Mouse (Mus musculus) heart, embryonic 14.5 days (tissue): ENCODE measurements around the gene Dusp3. TPM values are rescaled to one million over a fixed set of nuclear protein-coding genes. Genes with fewer than 3 reads are reported as not detected.

Source experiments
- ATAC-seq: fragments of 200-750 bp; cut with Nextera tagmentation; 2 replicates; pipeline ENCODE4 v1.8.0; 2017; ENCODE audit warnings: low read depth, moderate TSS enrichment; ENCODE audit not compliant: insufficient number of reproducible peaks, insufficient read depth, low FRiP score
- H3K27ac ChIP-seq, 2 experiments: fragments of 200-500 bp in 1 of 2; fragments of 300-500 bp in 1 of 2; sonication (generic) in 1 of 2; replicated peaks in 1 of 2; 2 replicates each; pipeline ENCODE4 v1.5.1; 2012 to 2014; ENCODE audit warnings: low read depth in 2 of 2, low read length in 2 of 2, control low read depth in 1 of 2, mild to moderate bottlenecking in 1 of 2, mixed read lengths in 1 of 2; ENCODE audit not compliant: control insufficient read depth in 1 of 2, insufficient read depth in 1 of 2
- H3K27me3 ChIP-seq: fragments of 300-500 bp; sonication (generic); 2 replicates; pipeline ENCODE4 v1.6.1; 2014; ENCODE audit warnings: mild to moderate bottlenecking, low read length, control low read depth; ENCODE audit not compliant: control insufficient read depth, insufficient read depth
- H3K36me3 ChIP-seq: fragments of 300-500 bp; sonication (generic); 2 replicates; pipeline ENCODE4 v1.6.1; 2014; ENCODE audit warnings: mild to moderate bottlenecking, control low read depth, low read length, mixed read lengths; ENCODE audit not compliant: control insufficient read depth, insufficient read depth
- H3K4me1 ChIP-seq, 2 experiments: fragments of 200-500 bp in 1 of 2; fragments of 300-500 bp in 1 of 2; sonication (generic) in 1 of 2; 2 replicates each; pipeline ENCODE4 v1.6.1; 2012 to 2014; ENCODE audit warnings: low read length in 2 of 2, control low read depth in 1 of 2, mixed read lengths in 1 of 2; ENCODE audit not compliant: control insufficient read depth in 2 of 2, insufficient read depth in 2 of 2
- H3K4me2 ChIP-seq: fragments of 300-500 bp; sonication (generic); 2 replicates; pipeline ENCODE4 v1.6.1; 2014; ENCODE audit warnings: mild to moderate bottlenecking, low read length
- H3K4me3 ChIP-seq, 2 experiments: fragments of 200-500 bp in 1 of 2; fragments of 300-500 bp in 1 of 2; sonication (generic) in 1 of 2; 2 replicates each; pipeline ENCODE4 v1.5.1; 2012 to 2014; ENCODE audit warnings: low read length in 2 of 2, mild to moderate bottlenecking in 2 of 2, control low read depth in 1 of 2, low read depth in 1 of 2, moderate library complexity in 1 of 2; ENCODE audit not compliant: control insufficient read depth in 1 of 2, insufficient read depth in 1 of 2
- H3K9ac ChIP-seq: fragments of 300-500 bp; sonication (generic); 2 replicates; pipeline ENCODE4 v1.6.1; 2014; ENCODE audit warnings: mild to moderate bottlenecking, low read length
- H3K9me3 ChIP-seq: fragments of 300-500 bp; sonication (generic); 2 replicates; pipeline ENCODE4 v1.6.1; 2016; ENCODE audit warnings: low read length, control low read depth; ENCODE audit not compliant: control insufficient read depth
- WGBS: fragments of 180-500 bp; shearing (Covaris S2); extraction: QIAGEN DNeasy Blood & Tissue Kit; methylation state at CpG from one replicate; pipeline ENCODE4 v1.1.7; 2014; 5-methylcytosine and 5-hydroxymethylcytosine counted together
- polyA plus RNA-seq: library from polyadenylated mRNA; unstranded; fragments of >200 nt; fragmentation: Nextera tagmentation; extraction: Ambion mirVana; gene quantifications from 2 replicates; pipeline ENCODE4 v1.2.1, GENCODE M21; 2014

The Dusp3 gene
- polyA plus RNA-seq, 1 experiment from 2014 or later, result 58.9 TPM

DNA sequence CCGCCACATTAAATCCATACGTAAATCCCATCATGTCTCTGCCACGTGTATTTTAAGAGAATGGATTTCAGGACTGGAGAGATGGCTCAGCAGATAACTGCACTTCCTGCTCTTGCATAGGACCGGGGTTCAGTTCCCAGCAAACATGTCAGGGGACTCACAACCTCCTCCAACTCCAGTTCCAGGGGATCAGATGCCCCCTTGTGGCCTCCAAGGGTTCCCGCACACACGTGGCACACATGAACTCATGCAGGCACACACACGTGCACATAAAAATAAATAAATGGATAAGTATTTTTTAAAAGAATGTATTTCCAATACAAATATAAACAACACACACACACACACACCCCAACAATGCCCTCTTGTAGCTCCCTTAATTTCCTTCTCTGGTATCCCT lies 9.9 kb downstream of the Dusp3 start:
- no peak overlapping the region for H3K9ac ChIP-seq
- H3K9me3 ChIP-seq, result peaks cover 3% of the 10 kb centered on the region; the same call in 1 of the 2 replicates
- H3K27me3 ChIP-seq, result no peaks in the 10 kb centered on the region
- H3K4me3 ChIP-seq, result no peak overlapping the region
- H3K4me2 ChIP-seq, result no peak overlapping the region
- H3K27ac ChIP-seq, result no peak overlapping the region
- H3K36me3 ChIP-seq, result peaks cover 98% of the 10 kb centered on the region
- ATAC-seq, result no peak
- peaks cover 5 to 6% of the 10 kb centered on the region in 2 experiments; a peak in 3 of 4 replicates for H3K4me1 ChIP-seq
- 91% methylated on average over 7 of the region's 7 CpGs for WGBS

DNA sequence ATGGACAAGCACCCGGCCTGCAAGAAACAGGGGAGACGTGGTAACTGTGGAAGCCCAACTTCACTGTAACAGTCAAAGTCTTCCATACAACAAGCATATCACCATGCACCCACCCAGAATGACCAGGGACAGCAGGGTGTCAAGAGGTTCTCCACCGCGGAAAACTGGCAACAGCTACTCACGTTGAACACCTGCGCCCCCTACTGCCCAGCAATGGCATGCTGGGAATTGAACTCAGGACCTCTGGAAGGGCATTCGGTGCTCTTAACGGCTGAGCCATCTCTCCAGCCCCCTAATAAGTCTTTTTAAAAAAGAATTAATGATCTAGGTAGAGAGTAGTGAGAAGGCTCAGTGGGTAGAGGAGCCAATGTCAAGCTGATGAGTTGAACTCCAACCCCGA lies 11.9 kb downstream of the Dusp3 start:
- H3K27me3 ChIP-seq, result no peaks in the 10 kb centered on the region
- no peak overlapping the region for H3K4me3 ChIP-seq
- H3K27ac ChIP-seq, result no peak overlapping the region
- H3K9me3 ChIP-seq, result peaks cover 3% of the 10 kb centered on the region; the same call in 1 of the 2 replicates
- peaks cover 79% of the 10 kb centered on the region for H3K36me3 ChIP-seq
- no peak overlapping the region for H3K9ac ChIP-seq
- no peak overlapping the region for H3K4me2 ChIP-seq
- 49% methylated on average over 9 of the region's 9 CpGs for WGBS
- ATAC-seq, result no peak
- H3K4me1 ChIP-seq, result 0 out of 4 replicates have a peak, but pooled peaks cover 0 to 2% of the 10 kb centered on the region in 2 experiments

DNA sequence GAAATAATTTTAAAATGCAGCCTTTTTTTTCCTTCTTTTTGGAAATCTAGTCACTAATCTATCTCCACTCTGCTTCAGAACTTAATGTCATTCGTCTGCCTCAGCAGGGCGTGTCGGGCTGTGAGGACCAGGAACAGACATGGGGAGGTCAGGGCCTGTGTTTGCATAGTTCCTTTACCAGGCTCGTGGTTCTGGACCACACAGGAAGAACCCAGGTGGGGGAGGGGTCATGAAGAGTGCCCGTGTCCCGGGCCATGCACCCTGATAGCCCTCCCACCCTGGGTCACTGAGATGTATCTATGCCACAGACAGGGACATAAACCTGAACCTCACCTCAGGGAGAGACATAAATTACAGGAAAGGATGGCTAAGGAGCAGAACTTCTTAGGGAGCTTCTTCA lies 12.6 kb downstream of the Dusp3 start:
- no peak overlapping the region for H3K4me2 ChIP-seq
- 57% methylated on average over 6 of the region's 6 CpGs for WGBS

DNA sequence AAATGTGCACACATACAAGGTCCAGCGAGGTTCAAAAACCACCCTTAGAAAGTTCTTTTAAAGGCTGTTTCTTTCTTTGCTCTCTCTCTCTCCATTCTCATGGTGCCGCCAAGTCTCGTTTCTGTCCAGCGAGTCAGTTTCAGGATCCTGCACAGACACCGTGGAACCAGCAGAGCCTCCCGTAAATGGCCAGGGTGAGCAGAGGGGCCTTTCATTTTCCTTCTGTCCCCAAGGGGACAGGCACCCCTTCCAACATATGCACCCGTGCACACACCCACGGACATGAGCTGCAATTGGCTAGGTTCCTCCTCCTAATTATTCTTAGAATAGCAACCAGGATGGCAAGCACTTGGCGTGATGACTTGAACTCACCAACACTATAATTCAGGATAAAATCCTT lies 13.3 kb downstream of the Dusp3 start:
- H3K27me3 ChIP-seq, result no peaks in the 10 kb centered on the region
- peaks cover 65% of the 10 kb centered on the region for H3K36me3 ChIP-seq
- no peak overlapping the region for H3K4me2 ChIP-seq
- H3K4me3 ChIP-seq, result no peak overlapping the region
- peaks cover 2 to 4% of the 10 kb centered on the region in 2 experiments; a peak in 3 of 4 replicates for H3K4me1 ChIP-seq
- no peak overlapping the region for H3K9ac ChIP-seq
- ATAC-seq, result no peak
- peaks cover 3% of the 10 kb centered on the region; the same call in 1 of the 2 replicates for H3K9me3 ChIP-seq
- WGBS, result 85% methylated on average over 9 of the region's 9 CpGs
- no peak overlapping the region for H3K27ac ChIP-seq

More for the DNA sequence above, 12.6 kb downstream of the Dusp3 start:
- Histone ChIP-seq H3K27me3 (no peaks in the 10 kb centered on the region), H3K36me3 (peaks cover 72% of the 10 kb centered on the region), H3K9ac (no peak overlapping the region), H3K9me3 (peaks cover 3% of the 10 kb centered on the region; the same call in 1 of the 2 replicates), H3K27ac (no peak overlapping the region), H3K4me3 (no peak overlapping the region), H3K4me1 (0 out of 4 replicates have a peak, but pooled peaks cover 0 to 2% of the 10 kb centered on the region in 2 experiments)
- ATAC-seq, result no peak

DNA sequence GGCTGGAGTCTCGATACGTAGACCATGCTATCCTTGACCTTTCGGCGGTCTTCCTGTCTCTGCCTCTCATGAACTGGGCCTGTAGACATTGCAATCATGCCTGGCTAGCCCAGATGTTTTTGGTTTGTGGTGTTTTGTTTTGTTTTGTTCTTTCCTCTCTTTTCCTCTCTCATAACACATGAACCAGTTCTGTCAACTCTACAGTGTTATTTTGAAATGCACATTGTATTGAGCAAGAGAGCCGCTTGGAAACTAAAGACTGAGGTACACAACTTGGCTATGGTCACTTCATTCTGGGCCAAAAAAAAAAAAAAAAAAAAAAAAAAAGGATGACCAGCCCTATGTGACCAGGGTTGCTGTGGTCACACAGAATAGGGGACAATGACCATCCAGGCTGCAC lies 14.2 kb downstream of the Dusp3 start:
- H3K27ac ChIP-seq, result no peak overlapping the region
- H3K36me3 ChIP-seq, result peaks cover 56% of the 10 kb centered on the region
- 96% methylated on average over 5 of the region's 5 CpGs for WGBS
- peaks cover 3% of the 10 kb centered on the region; the same call in 1 of the 2 replicates for H3K9me3 ChIP-seq
- H3K4me3 ChIP-seq, result no peak overlapping the region
- ATAC-seq, result no peak
- no peak overlapping the region for H3K4me2 ChIP-seq
- H3K9ac ChIP-seq, result no peak overlapping the region
- no peaks in the 10 kb centered on the region for H3K27me3 ChIP-seq
- H3K4me1 ChIP-seq, result peaks cover 5 to 9% of the 10 kb centered on the region in 2 experiments; a peak in 3 of 4 replicates

DNA sequence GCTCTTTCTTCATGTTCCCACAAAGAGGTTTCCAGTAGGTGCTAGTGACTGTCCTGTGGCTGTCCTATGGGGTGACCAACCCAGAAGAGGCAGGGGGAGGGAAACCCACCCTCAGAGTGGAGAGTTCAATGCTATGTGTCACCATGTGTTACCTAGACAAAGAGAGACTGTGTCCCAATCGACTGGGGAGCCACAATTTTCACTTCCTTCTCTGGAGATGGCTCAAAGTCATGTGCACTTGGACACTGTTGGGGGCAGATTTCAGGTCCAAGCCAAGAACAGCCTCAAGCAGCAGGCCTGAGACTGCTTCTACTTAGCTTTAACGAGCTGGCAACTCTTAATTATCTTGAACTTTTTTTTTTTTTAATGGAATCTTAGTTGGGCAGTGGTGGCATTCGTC lies 14.7 kb downstream of the Dusp3 start:
- peaks cover 53% of the 10 kb centered on the region for H3K36me3 ChIP-seq
- no peak for ATAC-seq
- H3K27ac ChIP-seq, result no peak overlapping the region
- H3K9me3 ChIP-seq, result peaks cover 3% of the 10 kb centered on the region; the same call in 1 of the 2 replicates
- WGBS, result 74% methylated on average over 3 of the region's 3 CpGs
- H3K4me1 ChIP-seq, result peaks cover 11 to 14% of the 10 kb centered on the region in 2 experiments
- no peak overlapping the region for H3K9ac ChIP-seq
- H3K4me2 ChIP-seq, result no peak overlapping the region
- H3K4me3 ChIP-seq, result no peak overlapping the region
- no peaks in the 10 kb centered on the region for H3K27me3 ChIP-seq

DNA sequence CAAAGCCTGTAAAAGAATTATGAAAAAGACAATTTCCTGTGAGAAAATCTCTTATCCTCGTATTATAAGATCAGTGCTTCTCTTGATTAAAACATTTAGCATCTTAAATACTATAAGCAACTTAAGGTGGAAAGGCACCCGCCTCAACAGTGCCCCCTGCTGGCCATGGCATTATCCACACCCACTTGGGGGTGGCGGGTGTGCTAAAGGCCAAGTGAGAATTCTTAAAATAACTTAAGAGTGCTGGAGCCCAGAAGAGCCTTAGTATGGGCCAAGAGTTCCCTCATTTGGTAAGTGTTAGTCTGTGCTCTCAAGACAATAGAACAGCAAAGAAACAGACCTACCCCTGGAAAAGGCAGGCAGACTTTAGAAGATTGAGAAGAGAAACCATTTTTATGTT lies 15.4 kb downstream of the Dusp3 start:
- Histone ChIP-seq H3K4me1 (peaks cover 15 to 21% of the 10 kb centered on the region in 2 experiments), H3K27ac (no peak overlapping the region), H3K4me3 (no peak overlapping the region), H3K9ac (no peak overlapping the region), H3K27me3 (peaks cover 5% of the 10 kb centered on the region), H3K4me2 (no peak overlapping the region), H3K36me3 (peaks cover 46% of the 10 kb centered on the region), H3K9me3 (no peaks in the 10 kb centered on the region)
- ATAC-seq, result no peak
- WGBS, result 31% methylated on average over 3 of the region's 3 CpGs

DNA sequence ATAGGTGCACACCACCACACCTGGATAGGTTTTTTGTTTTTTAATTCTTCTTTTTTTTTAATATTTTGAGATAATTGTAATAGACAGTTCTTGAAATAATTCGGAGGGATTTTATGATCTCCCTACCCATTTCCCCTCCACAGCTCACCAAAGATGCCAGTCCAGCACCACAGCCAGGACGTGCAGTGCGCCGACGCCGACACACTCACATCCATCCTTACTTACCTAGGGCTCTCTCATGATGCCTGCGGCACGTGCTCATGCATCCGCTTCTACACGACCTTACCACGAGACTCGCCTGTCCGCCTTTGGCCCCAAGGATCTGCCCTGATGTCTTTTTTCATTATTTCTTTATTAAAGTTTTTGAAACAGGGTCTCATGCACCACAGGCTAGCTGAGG lies 17.0 kb downstream of the Dusp3 start:
- no peak for ATAC-seq
- 78% methylated on average over 13 of the region's 13 CpGs for WGBS
- no peaks in the 10 kb centered on the region for H3K9me3 ChIP-seq
- no peak overlapping the region for H3K27ac ChIP-seq
- no peak overlapping the region for H3K9ac ChIP-seq
- no peak overlapping the region for H3K4me3 ChIP-seq
- no peak overlapping the region for H3K4me2 ChIP-seq
- peaks cover 30% of the 10 kb centered on the region for H3K36me3 ChIP-seq
- H3K4me1 ChIP-seq, result peaks cover 16 to 21% of the 10 kb centered on the region in 2 experiments
- H3K27me3 ChIP-seq, result peaks cover 20% of the 10 kb centered on the region
